Mouse (Mus musculus): ENCODE measurements around the gene Pcnx2.

Gene Pcnx2

DNA sequence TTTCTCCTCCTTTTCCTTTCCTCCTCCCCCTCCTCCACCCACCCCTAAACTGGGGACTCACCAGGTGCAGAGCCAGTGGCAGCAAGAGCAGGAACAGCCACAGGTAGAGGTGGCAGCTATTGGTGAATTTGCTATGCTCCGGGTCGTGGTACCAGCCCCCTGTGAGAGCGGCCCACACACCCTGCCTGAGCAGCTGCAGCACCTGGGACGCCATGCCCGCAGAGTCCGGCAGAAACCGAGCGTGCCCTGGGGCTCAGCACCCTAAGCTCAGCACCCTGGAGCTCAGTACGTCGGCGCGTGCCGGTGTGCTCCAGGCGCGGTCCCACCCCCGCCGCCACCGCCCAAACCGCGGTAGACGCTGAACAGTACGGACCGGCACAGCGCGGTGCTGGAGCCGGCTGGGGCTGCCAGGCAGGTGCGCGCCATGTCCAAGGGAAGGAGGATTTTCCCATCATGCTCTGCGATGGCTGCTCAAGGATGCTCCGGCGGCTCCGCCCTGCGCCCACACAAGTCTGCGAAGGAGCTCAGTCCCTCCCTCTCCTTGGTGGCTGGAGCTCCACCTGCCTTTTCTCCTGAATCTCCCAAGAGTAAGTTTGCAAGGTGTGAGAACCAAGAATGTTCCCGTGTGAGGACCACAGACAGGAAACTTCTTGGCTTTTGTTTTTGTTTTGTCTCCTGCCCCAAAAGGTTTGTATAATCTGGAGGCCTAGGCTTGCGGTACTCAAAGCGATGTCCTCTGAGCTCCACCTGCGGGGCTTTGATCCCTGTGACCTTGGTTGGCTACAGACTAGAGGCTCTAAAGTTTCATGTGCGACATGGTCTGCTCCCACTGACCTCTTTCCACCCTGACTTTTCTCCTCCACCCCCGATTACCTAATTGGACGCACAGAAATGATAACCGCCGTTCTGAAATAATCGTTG, at the start of gene Pcnx2:
TSS of gene Pcnx2 (minus strand) at position 450 of the 921 bp plus-strand sequence.
- DNase-seq (ENCODE audit: low spot score) = no peak

DNA sequence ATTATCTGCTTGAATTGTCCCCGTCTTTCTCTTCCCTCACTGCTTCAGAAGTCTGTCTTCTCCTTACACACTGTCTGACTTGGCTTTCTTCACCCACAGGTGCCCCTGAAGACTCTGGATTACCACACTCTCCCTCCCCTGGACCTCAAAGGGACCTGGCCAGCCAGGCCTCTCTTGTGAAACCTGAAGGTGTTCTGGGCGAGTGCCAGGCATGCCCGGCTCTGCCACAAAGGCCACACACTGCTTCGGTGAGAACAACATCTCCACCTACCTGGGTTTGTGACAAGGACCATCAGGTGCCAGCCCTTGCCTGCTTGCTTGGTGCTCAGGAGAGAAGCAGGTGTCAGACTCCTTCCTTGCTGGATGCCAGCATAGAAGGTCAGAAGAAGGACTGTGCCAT, 46.4 kb upstream of the Pcnx2 start:
- DNase-seq (ENCODE audit: low spot score) = no peak

DNA sequence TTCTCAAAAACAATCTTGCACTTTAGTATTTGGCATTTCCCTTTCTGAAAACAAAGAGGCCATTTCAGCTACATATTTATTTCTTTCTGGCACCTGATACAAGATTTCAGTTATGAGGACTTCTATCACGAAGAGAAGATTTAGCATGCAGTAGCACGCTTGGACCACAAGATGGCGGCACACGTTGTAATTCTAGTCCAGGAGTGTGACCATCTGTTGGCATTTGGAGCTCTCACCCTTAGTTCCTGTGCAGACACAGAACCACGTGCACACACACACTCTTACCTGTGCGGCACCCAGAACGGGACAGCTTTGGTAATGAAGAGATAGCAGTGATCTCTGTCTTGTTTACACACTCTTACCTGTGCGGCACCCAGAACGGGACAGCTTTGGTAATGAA, 37.5 kb upstream of the Pcnx2 start:
- DNase-seq (ENCODE audit: low spot score) = peak; percentile 64

GRCm38 (mm10) chr8:125931822-125932221, 33.7 kb upstream of the Pcnx2 start:
- no peak for DNase-seq (ENCODE audit: low spot score)

DNA sequence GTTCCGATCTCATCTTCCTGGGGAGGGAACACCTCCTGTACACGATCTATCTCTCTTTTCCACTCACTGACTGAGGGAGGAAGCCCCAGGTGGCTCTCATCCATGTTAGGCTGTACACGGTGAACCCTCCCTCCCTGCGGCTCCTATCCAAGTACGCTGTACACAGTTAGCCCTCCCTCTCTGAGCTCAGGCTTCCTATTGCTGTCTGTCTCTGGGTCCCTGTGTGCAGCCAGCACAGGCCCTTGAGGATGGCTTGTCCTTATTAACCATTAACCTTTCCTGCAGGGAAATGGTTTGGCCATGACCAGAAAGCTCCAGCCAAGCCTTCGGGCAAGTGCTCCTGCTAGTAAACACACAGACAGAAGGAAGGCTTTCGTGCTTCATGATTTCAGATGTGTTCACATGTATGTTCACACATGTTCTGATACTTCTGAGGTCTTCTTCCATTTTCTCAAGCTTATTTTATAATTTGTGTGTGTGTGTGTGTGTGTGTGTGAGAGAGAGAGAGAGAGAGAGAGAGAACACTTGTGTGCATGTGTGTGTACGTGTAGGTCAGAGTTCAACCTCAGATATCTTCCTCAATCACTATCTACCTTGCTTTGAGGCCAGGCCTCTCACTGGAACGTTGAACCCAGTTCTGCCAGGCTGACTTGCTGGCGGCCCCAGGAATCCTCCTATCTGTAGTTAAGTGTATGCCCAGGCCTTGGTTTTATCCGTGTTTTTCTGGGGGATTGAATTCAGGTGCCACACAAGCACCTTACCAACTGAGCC, 32.3 kb upstream of the Pcnx2 start:
- DNase-seq (ENCODE audit: low spot score) = peak; percentile 18

GRCm38 (mm10) chr8:125926636-125927035, 28.5 kb upstream of the Pcnx2 start:
- no peak for DNase-seq (ENCODE audit: low spot score)

GRCm38 (mm10) chr8:125922333-125922732, 24.2 kb upstream of the Pcnx2 start:
- no peak for DNase-seq (ENCODE audit: low spot score)

- no peak for DNase-seq (ENCODE audit: low spot score)
Measured at GRCm38 (mm10) chr8:125920761-125921160, 22.6 kb upstream of the Pcnx2 start.

DNA sequence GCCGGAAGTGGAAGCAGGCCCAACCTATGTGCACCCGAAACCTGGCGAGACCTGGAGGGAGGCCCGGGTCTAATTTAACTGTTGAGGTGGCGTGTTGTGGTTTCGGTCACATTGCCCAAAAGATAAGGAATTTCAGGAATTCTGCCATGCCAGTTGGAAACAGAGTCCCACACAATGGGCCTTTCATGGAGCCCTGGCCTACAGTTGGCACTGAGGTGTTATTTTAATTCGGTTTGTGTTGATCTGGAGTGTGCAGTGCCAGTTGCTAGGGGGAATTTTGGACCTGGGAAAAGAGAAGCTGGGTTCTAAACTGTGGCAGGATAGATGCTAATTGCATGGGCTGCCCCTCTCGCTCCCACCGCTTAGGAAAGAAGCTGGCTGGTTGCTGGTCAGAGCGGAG, 22.2 kb upstream of the Pcnx2 start:
- no peak for DNase-seq (ENCODE audit: low spot score)

- DNase-seq (ENCODE audit: low spot score) = no peak
Measured at GRCm38 (mm10) chr8:125919560-125919959, 21.4 kb upstream of the Pcnx2 start.

DNA sequence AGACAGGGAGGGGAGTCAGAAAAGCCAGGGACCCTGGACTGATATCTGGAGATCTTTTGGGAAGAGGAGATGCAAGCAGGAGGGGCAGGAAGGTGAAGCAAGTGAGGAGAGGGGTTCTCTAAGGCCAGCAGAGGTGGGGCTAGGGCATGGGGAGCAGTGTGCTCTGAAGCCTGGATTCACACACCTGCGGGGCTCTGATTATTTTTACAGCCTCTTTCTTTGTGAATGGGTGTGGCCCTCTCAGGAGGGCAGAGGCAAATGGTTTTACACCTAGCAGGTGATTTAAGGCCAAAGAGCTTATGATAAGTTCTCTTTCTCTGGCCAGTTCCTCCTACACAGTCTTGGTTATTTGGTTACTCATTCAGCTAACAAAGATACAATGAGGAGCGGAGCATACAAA, 20.6 kb upstream of the Pcnx2 start:
- DNase-seq (ENCODE audit: low spot score) = no peak

- no peak for DNase-seq (ENCODE audit: low spot score)
Measured at GRCm38 (mm10) chr8:125917013-125917412, 18.9 kb upstream of the Pcnx2 start.

DNA sequence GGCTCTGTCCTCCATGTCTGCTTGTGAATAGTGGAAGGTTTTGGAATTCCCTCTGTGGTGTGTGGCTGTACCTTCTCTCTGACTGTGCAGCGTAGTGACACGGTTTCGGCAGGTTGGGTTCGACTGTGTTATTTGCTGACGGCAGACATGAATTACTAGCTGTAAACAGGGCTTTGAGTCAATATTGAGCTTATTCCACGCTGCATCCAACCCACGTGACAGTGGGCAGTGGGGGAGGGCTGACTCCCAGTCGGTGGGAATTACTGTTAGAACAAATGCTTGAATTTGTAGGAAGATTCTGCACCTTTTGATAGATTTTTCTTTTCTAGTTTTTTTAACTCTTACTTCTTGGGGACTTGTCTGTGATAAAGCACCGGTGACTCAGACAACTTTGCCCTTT, 16.3 kb upstream of the Pcnx2 start:
- no peak for DNase-seq (ENCODE audit: low spot score)

DNA sequence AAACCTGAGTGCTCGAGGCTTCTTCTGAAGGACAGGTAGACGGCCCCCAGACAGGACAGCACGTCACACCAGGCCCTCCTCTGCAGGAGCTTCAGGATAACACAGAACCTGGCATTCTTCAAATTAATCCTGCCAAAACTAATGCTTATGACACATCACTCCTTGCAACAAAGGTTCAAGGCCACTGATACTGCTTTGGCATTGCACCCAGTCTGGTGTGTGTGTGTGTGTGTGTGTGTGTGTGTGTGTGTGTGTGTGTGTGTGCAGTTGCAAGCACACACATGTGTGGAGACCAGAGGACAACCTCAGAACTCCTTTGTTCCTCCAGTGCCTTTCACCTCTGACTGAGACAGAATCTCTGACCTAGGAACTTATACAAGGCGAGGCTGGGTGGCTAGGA, 15.1 kb upstream of the Pcnx2 start:
- no peak for DNase-seq (ENCODE audit: low spot score)

- no peak for DNase-seq (ENCODE audit: low spot score)
Measured at GRCm38 (mm10) chr8:125911229-125911580, 13.1 kb upstream of the Pcnx2 start.

DNA sequence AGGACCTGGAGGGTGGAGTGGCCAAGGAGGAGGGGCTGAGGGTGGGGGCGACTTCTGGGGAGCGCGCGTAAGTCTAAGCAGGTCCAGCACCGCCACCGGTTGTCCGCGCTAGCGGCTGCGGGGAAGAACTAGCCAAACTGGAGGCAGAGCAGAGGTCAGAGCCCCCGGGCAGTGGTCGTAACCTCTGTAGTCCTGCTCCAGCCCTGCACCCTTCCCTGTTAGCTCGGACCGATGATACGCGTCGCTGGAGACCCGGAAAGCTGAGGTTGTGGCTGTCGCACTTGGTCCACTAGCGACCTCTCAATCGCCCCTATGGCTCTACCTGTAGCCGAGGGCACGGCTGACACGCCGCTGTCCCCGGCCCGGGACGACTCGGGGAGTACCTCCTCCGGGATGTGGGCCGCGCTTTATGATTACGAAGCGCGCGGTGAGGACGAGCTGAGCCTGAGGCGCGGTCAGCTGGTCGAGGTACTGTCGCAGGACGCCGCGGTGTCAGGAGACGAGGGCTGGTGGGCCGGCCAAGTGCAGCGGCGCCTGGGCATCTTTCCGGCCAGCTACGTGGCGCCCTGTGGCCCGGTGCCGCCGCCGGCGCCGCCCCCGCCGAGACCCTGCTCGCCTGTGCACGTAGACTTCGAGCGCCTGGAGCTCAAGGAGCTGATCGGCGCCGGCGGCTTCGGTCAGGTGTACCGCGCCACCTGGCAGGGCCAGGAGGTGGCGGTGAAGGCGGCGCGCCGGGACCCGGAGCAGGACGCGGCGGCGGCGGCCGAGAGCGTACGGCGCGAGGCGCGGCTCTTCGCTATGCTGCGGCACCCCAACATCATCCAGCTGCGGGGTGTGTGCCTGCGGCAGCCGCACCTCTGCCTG, 12.5 kb upstream of the Pcnx2 start, which contains the start of gene Map3k21:
TSS of gene Map3k21 (plus strand) at position 86 of the 864 bp plus-strand sequence.
- peak; percentile 30 for DNase-seq (ENCODE audit: low spot score)

GRCm38 (mm10) chr8:125909661-125910364, 11.7 kb upstream of the Pcnx2 start:
- DNase-seq (ENCODE audit: low spot score) = peak; percentile 71

DNA sequence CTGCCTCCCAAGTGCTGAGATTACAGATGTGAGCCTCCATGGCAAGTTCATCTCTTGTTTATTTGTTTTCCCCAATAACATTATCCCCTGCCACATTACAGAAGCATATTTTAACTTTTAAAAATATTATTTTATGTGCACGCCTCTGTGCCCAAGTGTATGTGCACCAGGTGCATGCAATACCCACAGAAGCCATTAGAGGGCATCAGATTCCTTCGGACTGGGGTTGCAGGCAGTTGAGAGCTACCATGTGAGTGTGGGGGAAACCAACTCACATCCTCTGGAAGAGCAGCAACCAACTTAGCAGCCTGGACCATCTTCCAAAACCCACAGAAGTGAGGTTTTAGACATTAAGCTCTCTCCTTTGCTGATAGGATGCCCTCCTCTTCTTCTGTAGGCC, 9.2 kb upstream of the Pcnx2 start:
- DNase-seq (ENCODE audit: low spot score) = no peak

DNA sequence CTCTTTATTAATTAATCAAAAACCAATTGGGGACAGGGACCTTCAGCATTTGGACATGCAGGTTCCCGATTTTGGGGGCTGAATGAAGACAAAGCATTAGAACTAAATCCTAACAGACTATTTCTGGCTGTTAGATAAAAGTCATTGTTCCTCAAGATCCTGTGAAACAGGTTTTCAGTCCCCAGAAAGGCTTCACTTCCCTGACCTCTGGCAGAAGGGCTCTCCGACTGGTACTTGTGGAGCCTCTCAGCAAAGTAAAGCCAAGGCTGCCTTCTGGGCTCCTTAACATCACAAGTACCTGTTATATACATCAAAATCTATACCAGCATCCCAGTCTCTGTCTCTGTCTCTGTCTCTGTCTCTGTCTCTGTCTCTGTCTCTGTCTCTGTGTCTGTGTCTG, 7.2 kb upstream of the Pcnx2 start:
- DNase-seq (ENCODE audit: low spot score) = no peak

DNA sequence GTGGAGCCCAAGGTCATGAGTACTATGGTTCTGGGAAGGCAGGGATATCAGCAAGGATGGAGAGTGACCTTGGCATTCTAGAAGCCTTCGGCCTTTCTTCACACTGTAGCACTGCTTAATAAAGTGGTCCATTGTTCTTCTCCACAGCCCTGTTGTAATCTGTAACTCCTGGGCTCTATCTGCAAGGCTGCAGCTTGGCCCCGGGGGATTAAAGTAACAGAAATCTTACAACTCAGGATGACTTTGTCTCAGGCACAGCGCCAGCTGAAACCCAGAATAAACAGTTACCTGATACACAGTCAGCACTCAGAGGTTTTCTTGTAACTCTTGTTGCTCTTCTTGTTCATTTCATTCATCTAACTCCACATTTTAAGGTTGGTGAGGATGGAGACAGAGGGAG, 4.4 kb upstream of the Pcnx2 start:
- DNase-seq (ENCODE audit: low spot score) = no peak

DNA sequence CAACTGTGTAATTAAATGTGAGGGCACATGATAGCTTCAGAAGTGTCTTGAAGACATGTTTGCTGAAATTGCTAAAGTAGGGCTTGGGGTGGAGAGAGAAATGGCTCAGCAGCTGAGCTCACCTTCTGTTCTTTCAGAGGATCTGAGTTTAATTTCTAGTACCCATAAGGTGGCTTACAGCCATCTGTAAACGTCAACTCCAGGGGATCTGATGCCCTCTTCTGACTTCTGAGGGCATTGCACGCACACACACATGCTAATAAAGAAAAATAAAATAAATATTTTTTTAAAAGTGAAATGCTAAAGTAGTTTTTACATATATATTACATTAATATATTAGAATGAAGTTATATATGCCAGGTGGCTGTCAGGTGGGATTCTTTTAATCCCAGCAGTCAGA, 3.0 kb upstream of the Pcnx2 start:
- DNase-seq (ENCODE audit: low spot score) = no peak

DNA sequence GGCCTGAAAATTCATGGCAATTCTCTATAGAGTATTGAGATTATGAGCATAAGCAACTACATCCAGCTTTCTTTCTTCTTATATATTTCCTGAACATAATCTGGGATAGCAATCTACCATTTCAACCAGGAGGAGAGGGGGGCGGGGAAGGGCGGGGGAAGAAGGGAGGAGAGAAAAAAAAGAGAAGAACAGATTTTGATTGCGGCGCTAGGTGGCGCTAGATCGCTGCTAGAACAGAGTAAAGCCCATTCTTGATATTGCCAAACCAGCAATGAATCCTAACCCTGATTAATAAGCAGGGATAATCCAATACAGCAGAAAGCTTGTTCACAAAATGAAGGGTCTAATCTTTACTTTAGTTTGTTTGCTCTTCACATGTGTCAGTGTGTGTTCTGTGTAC, 782 bp upstream of the Pcnx2 start:
- peak; percentile 49 for DNase-seq (ENCODE audit: low spot score)
